Mouse (Mus musculus): ENCODE data around the gene Primpol.
"Not testable (repeated sequence)": the region's sequence is repeated elsewhere in the genome, so short reads cannot be mapped to it uniquely, and the experiment has no call there.

Gene Primpol

DNA sequence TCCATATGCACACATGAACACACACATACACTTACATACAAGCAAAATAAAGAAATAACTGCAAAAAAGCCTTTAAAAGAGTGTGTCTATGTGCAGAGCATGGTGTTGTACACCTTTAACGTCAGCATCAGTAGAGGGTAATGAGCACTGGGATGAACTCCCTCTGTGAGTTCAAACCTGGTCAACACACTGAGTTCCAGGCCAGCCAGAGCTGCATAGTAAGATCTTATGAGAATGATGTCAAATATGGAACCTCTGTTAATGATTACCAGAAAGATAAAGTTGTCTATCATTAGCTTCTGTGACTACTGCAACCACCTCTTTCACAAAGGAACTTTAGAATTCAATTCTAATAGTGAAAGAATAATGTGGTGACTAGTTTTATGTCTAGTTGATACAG is 10.1 kb downstream of the Primpol start:
- no peak for DNase-seq (ENCODE audit: extremely low spot score, low spot score)

DNA sequence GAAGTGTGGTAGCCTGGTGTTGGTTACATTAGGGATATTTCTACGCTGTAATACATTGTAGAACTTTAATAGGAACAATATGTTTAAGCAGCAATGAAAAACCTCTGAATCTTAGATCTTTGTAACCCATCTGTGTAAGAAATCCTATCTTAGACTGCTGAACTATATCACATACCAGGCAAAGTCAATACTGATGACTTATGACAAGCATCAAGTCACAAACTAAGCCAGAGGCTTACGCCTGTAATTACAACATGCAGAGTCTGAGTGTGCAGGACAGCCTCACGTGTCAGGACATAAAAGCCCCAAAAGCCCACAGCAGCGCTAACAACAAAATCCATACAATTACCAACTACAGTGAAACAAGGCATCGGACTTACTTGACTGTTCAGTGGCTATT is 13.4 kb downstream of the Primpol start:
- DNase-seq (ENCODE audit: extremely low spot score, low spot score), result no peak

DNA sequence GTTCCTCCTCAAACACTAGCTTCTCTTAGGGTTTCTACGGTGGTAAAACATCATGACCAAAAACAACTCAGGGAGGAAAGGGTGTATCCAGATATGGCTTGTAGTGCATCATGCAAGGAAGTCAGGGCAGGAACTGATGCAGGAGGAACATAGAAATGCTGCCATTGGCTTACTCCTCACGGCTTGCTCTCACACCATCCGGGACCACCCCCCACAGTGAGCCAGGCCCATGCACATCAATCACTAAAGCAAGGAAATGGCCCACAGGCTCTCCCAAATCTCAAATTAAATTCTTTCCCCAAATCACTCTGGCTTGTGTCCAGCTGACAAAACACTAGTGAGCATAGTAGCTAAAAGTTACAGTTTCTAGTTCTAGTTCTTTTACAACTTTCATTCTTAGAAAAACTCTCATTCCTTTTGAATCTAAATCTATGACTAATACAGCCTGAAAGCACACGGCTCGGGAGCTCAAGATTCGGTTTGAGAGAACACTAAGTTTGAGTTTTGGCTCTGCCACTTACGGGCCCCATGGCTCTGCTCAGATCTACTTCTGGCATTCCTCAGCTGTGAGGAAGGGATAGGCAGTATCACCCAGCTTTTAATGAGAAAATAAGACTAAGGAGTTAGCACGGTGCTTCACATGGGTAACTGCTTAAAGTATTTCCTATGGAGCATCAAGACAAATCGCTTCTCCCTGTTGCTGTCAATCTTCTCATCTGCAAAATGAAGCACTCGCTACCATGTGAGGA is 15.9 kb downstream of the Primpol start:
- peak; percentile 29 for DNase-seq (ENCODE audit: extremely low spot score, low spot score)

- DNase-seq (ENCODE audit: extremely low spot score, low spot score), result no peak
Measured at GRCm38 (mm10) chr8:46599314-46599904, 17.6 kb downstream of the Primpol start.

DNA sequence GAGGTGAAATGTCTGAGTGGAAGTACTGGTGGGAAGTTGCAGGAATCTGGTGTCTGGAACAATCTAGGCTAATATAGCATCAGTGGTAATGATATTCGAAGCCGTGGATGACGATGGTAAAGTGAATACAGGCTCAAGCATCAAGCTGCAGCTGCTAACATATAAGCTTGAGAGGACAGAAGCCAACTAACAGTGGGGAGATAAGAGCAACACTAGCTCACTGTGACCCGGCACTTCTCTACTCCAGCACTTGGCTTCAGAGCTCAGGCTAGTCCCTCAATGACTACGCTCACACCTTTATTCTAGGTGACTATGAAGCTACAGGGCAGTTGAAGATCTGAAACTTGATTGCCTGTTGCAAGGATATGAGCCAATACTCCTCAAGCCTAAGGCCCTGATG is 18.3 kb downstream of the Primpol start:
- DNase-seq (ENCODE audit: extremely low spot score, low spot score), result no peak

GRCm38 (mm10) chr8:46598114-46598513 is 18.9 kb downstream of the Primpol start:
- no peak for DNase-seq (ENCODE audit: extremely low spot score, low spot score)

DNA sequence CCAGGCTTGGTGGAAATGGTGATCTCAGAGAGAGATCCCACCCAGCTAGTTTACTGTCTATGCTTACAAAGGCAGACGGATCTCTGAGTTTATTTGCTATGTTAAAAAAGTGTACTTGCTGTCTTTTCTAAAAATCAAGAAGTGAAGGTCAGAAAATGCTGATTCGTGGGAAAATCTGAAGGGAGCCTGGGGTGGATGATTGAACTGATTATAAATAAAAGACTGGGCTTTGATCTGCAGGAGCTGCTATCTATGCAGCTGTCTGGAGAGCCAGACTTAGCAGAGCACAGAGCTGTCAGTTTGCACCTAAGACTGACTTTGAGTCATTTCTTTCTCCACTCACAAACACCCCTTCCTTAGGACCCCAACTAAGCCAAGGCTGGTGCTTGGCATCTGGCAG is 19.6 kb downstream of the Primpol start:
- DNase-seq (ENCODE audit: extremely low spot score, low spot score), result no peak

- DNase-seq (ENCODE audit: extremely low spot score, low spot score), result no peak
Measured at GRCm38 (mm10) chr8:46596530-46596929, 20.5 kb downstream of the Primpol start.

- DNase-seq (ENCODE audit: extremely low spot score, low spot score), result no peak
Measured at GRCm38 (mm10) chr8:46595593-46595992, 21.4 kb downstream of the Primpol start.

DNA sequence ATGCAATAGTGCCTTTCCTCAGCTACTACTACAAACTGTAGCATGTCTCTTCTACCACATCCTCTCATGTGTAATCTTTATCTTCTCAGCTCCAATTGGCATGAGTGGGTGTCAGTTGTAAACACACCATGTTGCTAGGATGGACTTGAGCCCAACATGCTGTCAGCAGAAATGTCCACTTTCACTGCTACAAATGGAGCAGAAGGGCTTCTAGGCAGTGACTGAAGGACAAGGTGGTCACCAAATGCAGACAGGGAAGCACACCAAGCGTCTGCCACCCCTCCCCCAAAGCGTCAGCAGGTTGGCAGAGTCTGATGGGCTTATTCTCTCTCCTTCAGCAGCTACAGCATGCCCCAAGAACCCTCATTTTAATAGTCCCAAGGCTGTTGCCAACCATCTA is 23.2 kb downstream of the Primpol start:
- DNase-seq (ENCODE audit: extremely low spot score, low spot score), result no peak

DNA sequence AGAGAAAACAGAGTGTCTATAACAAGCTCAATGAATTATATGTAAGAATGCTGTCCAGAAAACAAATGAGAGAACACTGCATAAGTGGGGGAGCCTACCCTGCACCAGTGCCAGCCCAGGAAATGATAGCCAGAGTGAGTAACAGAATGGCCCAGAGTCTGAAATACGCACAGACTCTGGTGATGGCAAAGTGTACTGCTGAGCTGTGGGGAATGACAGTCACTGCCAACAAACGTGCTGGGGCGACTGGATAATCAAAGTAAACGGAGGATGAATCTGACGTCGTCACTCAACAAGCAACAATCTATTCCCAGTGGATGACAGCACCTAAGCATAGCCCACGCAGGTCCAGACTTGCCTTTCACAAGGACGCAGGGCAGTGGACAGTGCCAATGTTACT is 23.9 kb downstream of the Primpol start:
- DNase-seq (ENCODE audit: extremely low spot score, low spot score), result no peak

DNA sequence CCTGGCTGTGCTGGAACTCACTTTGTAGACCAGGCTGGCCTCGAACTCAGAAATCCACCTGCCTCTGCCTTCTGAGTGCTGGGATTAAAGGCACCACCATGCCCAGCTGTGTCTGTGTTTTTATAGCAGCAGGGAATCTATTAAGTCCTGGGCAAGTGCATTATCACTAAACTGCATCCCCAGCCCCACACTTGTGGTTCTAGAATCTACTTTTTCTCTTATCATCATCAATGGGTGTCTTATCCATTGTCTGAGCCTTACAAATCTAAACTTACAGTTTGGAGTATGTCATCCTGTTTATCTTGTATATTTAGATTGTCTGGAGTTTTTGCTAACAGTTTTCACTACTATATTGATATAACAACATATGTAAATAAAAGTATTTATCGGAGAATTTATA is 28.3 kb downstream of the Primpol start:
- DNase-seq (ENCODE audit: extremely low spot score, low spot score), result no peak

DNA sequence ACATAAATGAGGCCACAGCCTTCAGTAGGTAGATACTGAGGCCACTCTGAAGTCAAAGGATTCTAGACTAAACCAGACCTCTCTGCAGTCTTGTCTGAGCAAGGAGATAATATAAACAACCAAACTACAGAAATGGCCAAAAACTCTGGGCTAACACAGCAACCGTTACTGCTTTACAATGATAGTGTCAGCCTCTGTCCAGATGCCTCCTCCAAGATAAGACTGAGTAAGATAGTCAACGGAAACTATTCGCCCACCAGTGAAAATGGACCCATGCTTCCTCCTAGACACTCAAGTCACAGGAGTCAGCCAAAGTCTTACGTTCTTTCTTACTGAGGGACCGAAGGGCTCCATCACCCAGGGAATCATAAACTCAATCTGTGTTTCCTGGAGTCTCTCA is 29.1 kb downstream of the Primpol start:
- DNase-seq (ENCODE audit: extremely low spot score, low spot score), result no peak

GRCm38 (mm10) chr8:46585576-46585975 is 31.4 kb downstream of the Primpol start:
- no peak for DNase-seq (ENCODE audit: extremely low spot score, low spot score)

DNA sequence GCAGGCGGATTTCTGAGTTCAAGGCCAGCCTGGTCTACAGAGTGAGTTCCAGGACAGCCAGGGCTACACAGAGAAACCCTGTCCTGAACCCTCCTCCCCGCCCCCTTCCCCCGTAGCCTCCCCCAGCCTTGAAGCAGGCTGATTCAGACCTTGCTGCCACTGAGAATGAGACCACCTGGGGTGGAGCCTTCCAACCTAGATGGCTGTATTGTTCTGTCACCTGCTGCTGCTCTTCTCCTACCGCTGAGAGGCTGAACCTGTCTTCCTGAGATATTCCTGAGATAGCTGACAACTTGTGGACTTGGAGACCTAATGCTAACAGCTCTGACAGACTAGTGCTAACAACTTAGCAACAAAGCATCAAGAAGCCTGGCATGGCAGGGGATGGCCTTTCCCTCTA is 32.7 kb downstream of the Primpol start:
- not testable (repeated sequence) for DNase-seq (ENCODE audit: extremely low spot score, low spot score)

DNA sequence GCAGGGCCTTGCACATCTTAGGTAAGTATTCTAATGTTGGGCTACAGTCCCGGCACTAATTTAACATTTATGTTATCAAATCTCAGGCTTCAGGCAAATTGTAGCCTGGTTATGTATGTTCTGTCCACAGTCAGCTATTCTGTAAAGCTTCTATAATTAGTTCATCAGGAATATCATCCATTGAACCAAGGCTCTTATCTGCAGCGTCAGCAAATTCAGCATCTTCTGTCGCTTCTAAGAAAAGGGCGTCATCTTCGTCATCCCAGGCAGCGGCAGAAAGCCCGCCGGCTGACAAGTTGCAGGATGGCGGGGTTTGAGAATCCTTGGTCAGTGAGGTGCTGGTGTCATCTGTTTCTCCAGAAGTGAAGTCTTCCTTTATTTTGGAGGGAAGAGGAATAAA is 38.2 kb downstream of the Primpol start:
- no peak for DNase-seq (ENCODE audit: extremely low spot score, low spot score)

DNA sequence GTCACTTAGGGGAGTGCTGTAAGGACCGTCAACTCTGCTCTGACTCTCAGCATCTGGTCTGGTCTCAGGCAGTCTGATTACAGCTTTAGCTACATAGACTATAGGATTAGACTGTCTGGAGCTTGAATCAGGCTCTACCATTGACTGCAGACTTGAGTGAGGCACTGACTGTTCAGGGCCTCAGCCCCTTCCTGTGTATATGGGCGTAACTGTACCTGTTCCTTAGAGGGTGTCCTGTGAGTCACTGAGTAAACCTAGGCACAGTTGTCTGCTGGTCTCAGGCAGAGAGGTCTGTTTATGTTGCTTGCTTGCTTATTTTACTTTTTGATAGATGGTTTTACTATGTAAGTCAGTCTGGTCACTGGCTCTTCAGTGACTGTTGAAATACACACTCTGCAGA is 43.0 kb downstream of the Primpol start:
- DNase-seq (ENCODE audit: extremely low spot score, low spot score), result no peak

DNA sequence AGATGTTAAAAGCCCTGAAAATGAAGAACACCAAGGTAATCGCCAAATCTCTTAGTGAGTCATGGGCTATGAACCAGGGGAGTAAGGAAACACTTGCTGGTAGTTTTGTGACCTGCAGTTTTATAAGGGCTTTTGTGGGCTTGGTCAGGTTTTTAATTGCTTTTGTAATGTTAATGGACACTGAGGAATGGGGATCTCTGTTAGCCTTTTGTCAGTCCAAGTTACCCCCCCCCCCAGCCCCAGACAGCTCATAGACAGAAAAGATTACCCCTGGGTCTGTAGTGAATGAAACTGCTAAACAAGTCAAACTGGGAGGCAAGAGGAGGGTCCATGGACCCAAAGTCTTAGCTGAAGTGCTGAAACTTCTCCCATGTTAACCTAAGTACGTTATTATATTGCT is 43.6 kb downstream of the Primpol start:
- DNase-seq (ENCODE audit: extremely low spot score, low spot score), result no peak

- no peak for DNase-seq (ENCODE audit: extremely low spot score, low spot score)
Measured at GRCm38 (mm10) chr8:46570673-46571072, 46.3 kb downstream of the Primpol start.

- DNase-seq (ENCODE audit: extremely low spot score, low spot score), result no peak
Measured at GRCm38 (mm10) chr8:46569659-46570441, 47.2 kb downstream of the Primpol start.

GRCm38 (mm10) chr8:46568942-46569341 is 48.1 kb downstream of the Primpol start:
- DNase-seq (ENCODE audit: extremely low spot score, low spot score), result no peak

DNA sequence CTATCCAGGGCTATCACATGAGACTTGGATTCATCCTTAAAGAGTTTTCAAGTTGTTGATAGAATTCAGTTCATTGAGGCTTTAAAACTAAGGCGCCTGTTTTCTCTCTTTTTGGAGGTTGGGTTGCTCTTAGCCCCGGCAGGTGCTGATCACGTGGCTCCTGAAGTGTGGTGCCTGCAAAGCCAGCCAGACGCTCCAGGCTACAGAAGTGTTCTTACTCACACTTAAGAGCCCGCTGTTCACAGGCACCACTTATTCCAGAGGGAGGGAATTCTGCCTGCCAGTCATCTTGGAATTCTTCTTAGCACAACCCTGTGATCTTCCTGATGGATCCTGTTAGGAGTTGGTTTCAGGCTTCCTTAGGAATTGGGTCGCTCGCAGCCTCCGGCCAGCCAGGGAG is 49.1 kb downstream of the Primpol start:
- no peak for DNase-seq (ENCODE audit: extremely low spot score, low spot score)

Measured in neural tube, embryonic 10.5 days (tissue).